Mouse (Mus musculus): ENCODE results near the gene Hist1h2br. TPM values are rescaled to one million over a fixed set of nuclear protein-coding genes. Genes with fewer than 3 reads are reported as not detected.
A peak's percentile ranks its signal among the peaks of the same experiment; 100 is the strongest.
"Not testable (repeated sequence)": the region's sequence is repeated elsewhere in the genome, so short reads cannot be mapped to it uniquely, and the experiment has no call there.

Hist1h2br gene
- polyA plus RNA-seq, 1 experiment from 2014 or later, result 3.8 TPM

GRCm38 (mm10) chr13:21797163-21797562 is 36.4 kb upstream of the Hist1h2br start:
- H3K9me3 ChIP-seq (ENCODE audit: control insufficient read depth, low read length); H3K27me3 ChIP-seq (ENCODE audit: control insufficient read depth, insufficient read depth, low read length); H3K4me1 ChIP-seq (replicated peaks; ENCODE audit: control insufficient read depth, insufficient read depth, low read length); H3K36me3 ChIP-seq (replicated peaks; ENCODE audit: control insufficient read depth, insufficient read depth); ATAC-seq (ENCODE audit: low FRiP score); H3K27ac ChIP-seq; DNase-seq (ENCODE audit: low spot score); H3K4me3 ChIP-seq (replicated peaks; ENCODE audit: low read length); H3K9ac ChIP-seq; H3K4me2 ChIP-seq (replicated peaks): not testable (repeated sequence)

DNA sequence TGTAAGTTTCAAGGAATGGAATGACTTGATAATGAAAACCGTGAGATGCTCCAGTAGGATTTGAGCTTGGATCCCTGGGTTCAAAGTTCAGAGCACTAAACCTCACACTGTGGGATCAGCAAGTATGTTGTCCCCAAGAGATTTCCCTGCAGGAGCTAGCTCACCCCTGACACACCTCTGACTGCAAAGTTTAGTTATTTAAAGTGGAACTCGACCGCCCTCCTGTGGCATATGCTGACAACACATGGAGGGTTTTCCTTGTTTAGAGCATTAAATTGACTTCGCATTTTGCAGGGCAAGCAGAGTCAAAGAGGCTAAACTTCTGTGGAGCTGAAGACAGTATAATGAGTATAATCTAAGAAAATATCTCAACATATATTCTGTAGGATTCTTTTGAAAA is 30.5 kb upstream of the Hist1h2br start:
- DNase-seq (ENCODE audit: low spot score); H3K9ac ChIP-seq; H3K4me2 ChIP-seq (replicated peaks); H3K4me3 ChIP-seq (replicated peaks; ENCODE audit: low read length); H3K36me3 ChIP-seq (replicated peaks; ENCODE audit: control insufficient read depth, insufficient read depth); H3K27ac ChIP-seq; H3K4me1 ChIP-seq (replicated peaks; ENCODE audit: control insufficient read depth, insufficient read depth, low read length); H3K27me3 ChIP-seq (ENCODE audit: control insufficient read depth, insufficient read depth, low read length); H3K9me3 ChIP-seq (ENCODE audit: control insufficient read depth, low read length): not testable (repeated sequence)
- no CpG with 5 or more reads among the region's 4 CpGs for WGBS
- ATAC-seq (ENCODE audit: low FRiP score), result peak; percentile 70

DNA sequence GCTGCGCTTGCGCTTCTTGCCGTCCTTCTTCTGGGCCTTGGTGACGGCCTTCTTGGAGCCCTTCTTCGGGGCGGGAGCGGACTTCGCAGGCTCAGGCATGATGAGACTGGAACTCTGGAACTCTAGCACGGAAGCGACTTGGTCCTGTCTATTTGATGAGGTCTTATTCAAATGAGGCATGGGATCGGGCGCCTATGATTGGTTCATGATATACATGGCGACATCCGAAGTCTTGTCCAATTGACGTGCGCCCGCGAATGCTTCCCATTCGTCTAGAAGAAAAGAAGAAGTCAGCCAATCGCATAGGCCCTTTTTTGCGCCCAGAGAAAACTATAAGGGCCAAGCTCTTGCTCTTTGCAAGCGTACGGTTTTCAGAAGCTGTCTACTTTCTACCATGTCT is 23.5 kb upstream of the Hist1h2br start, which contains the start of the genes Hist1h2bq and Hist1h2ao:
Gene Hist1h2bq, minus strand, starts transcription at position 125 of the 400 bp plus-strand sequence.
Gene Hist1h2ao, plus strand, starts transcription at position 393 of the 400 bp plus-strand sequence.
- not testable (repeated sequence) for H3K4me3 ChIP-seq (replicated peaks; ENCODE audit: low read length); H3K27me3 ChIP-seq (ENCODE audit: control insufficient read depth, insufficient read depth, low read length); H3K36me3 ChIP-seq (replicated peaks; ENCODE audit: control insufficient read depth, insufficient read depth); H3K4me1 ChIP-seq (replicated peaks; ENCODE audit: control insufficient read depth, insufficient read depth, low read length); DNase-seq (ENCODE audit: low spot score); H3K4me2 ChIP-seq (replicated peaks); H3K9me3 ChIP-seq (ENCODE audit: control insufficient read depth, low read length); H3K9ac ChIP-seq; H3K27ac ChIP-seq
- peak; percentile 98 for ATAC-seq (ENCODE audit: low FRiP score)
- no CpG with 5 or more reads among the region's 23 CpGs for WGBS

GRCm38 (mm10) chr13:21811074-21811473 is 22.5 kb upstream of the Hist1h2br start:
- not testable (repeated sequence) for H3K4me3 ChIP-seq (replicated peaks; ENCODE audit: low read length); H3K9me3 ChIP-seq (ENCODE audit: control insufficient read depth, low read length); H3K4me2 ChIP-seq (replicated peaks); H3K36me3 ChIP-seq (replicated peaks; ENCODE audit: control insufficient read depth, insufficient read depth); H3K27me3 ChIP-seq (ENCODE audit: control insufficient read depth, insufficient read depth, low read length); H3K4me1 ChIP-seq (replicated peaks; ENCODE audit: control insufficient read depth, insufficient read depth, low read length); DNase-seq (ENCODE audit: low spot score); H3K9ac ChIP-seq; H3K27ac ChIP-seq
- peak; percentile 26 for ATAC-seq (ENCODE audit: low FRiP score)
- WGBS, result no CpG with 5 or more reads among the region's 8 CpGs

- H3K9ac ChIP-seq; H3K4me3 ChIP-seq (replicated peaks; ENCODE audit: low read length); H3K27me3 ChIP-seq (ENCODE audit: control insufficient read depth, insufficient read depth, low read length); H3K27ac ChIP-seq; H3K36me3 ChIP-seq (replicated peaks; ENCODE audit: control insufficient read depth, insufficient read depth); DNase-seq (ENCODE audit: low spot score); H3K4me1 ChIP-seq (replicated peaks; ENCODE audit: control insufficient read depth, insufficient read depth, low read length); H3K9me3 ChIP-seq (ENCODE audit: control insufficient read depth, low read length): not testable (repeated sequence)
- peak; percentile 67 for ATAC-seq (ENCODE audit: low FRiP score)
- no CpG with 5 or more reads among the region's 24 CpGs for WGBS
- H3K4me2 ChIP-seq (replicated peaks), result peak within 1 kb of the TSS; percentile 47
These were observed 22.0 kb upstream of the Hist1h2br start, which contains the start of gene Hist1h4m for GRCm38 (mm10) chr13:21811539-21811938. Gene Hist1h4m (plus strand): TSS chr13:21811746.

DNA sequence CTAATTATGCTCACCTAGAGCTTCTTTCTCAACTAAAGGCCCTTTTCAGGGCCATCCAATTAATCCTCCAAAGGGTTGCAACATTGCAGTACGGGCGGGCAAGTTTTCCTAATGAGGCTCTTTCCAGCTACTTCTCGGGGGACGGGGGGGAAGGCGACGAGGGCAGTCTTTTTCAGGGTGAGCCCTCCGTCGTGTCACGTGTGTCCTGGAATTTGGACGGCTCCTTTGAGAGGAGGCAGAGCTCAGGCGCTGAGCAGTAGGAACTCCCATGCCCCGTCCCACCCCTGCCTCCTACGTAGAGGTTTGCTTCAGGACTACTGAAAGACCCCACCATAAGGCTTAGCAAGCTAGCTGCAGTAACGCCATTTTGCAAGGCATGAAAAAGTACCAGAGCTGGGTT is 21.5 kb upstream of the Hist1h2br start:
- not testable (repeated sequence) for H3K9me3 ChIP-seq (ENCODE audit: control insufficient read depth, low read length); DNase-seq (ENCODE audit: low spot score); H3K4me3 ChIP-seq (replicated peaks; ENCODE audit: low read length); H3K9ac ChIP-seq; H3K27ac ChIP-seq; H3K36me3 ChIP-seq (replicated peaks; ENCODE audit: control insufficient read depth, insufficient read depth); H3K4me1 ChIP-seq (replicated peaks; ENCODE audit: control insufficient read depth, insufficient read depth, low read length); H3K27me3 ChIP-seq (ENCODE audit: control insufficient read depth, insufficient read depth, low read length)
- peak overlapping the region; percentile 47 for H3K4me2 ChIP-seq (replicated peaks)
- 0% methylated on average over 13 of the region's 14 CpGs for WGBS
- ATAC-seq (ENCODE audit: low FRiP score), result peak; percentile 19

DNA sequence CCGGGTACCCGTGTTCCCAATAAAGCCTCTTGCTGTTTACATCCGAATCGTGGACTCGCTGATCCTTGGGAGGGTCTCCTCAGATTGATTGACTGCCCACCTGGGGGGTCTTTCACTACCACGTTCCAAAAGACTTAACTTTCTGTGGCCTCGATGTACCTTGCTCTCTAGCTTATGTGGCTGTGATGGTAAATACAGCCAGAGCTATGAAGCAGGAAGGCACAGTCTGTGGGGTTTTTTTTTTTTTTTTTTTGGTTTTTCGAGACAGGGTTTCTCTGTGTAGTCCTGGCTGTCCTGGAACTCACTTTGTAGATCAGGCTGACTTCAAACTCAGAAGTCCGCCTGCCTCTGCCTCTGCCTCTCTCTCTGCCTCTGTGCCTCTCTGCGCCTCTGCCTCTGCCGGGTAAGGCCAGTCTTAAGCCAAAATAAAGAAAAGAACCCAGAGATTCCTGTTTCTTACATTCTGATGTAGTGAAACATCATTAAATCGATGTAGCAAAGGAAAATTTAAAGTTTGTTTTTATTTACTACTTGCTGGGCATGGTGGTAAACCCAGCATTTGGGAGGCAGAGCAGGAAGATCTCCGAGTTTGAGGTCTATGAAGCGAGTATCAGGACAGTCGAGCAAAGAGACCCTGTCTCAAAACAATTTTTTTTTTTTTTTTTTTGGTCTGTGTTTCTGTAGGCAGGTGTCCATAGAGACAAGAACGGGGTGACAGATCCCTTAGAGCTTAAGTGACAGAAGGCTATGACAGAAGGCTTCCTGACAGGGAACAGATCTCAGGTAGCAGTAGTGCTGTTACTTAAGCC is 13.3 kb upstream of the Hist1h2br start:
- H3K36me3 ChIP-seq (replicated peaks; ENCODE audit: control insufficient read depth, insufficient read depth); ATAC-seq (ENCODE audit: low FRiP score); H3K4me3 ChIP-seq (replicated peaks; ENCODE audit: low read length); H3K4me1 ChIP-seq (replicated peaks; ENCODE audit: control insufficient read depth, insufficient read depth, low read length); H3K27me3 ChIP-seq (ENCODE audit: control insufficient read depth, insufficient read depth, low read length); H3K27ac ChIP-seq; DNase-seq (ENCODE audit: low spot score); H3K4me2 ChIP-seq (replicated peaks); H3K9me3 ChIP-seq (ENCODE audit: control insufficient read depth, low read length); H3K9ac ChIP-seq: not testable (repeated sequence)
- 76% methylated on average over 6 of the region's 16 CpGs for WGBS

DNA sequence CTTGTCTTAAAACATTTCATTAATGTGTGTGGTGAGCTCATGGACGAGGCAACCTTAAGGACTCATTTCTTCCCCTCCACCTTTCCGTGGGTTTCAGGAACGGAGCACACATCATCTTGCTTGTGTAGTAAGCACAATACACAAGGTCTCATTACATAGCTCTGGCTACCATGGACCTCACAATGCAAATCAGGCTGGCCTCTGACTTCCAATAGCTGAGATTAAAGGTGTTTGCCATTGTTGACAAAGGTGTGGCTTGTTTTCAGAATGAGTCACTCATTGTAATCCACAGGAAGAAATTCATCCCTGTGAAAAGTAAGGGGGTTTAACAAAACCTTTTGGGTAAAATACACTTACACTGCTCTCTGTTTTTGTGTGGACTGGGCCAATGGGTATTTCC is 5.0 kb upstream of the Hist1h2br start:
- Histone ChIP-seq H3K27ac (no peak overlapping the region), H3K9me3 (ENCODE audit: control insufficient read depth, low read length) (no peaks in the 10 kb centered on the region), H3K27me3 (ENCODE audit: control insufficient read depth, insufficient read depth, low read length) (no peaks in the 10 kb centered on the region), H3K9ac (no peak overlapping the region), H3K4me3 (replicated peaks; ENCODE audit: low read length) (no peak overlapping the region), H3K4me2 (replicated peaks) (no peak overlapping the region), H3K36me3 (replicated peaks; ENCODE audit: control insufficient read depth, insufficient read depth) (no peaks in the 10 kb centered on the region), H3K4me1 (replicated peaks; ENCODE audit: control insufficient read depth, insufficient read depth, low read length) (no peaks in the 10 kb centered on the region)
- 82% methylated on average over 3 of the region's 3 CpGs for WGBS
- DNase-seq (ENCODE audit: low spot score) (no peak), ATAC-seq (ENCODE audit: low FRiP score) (no peak)

DNA sequence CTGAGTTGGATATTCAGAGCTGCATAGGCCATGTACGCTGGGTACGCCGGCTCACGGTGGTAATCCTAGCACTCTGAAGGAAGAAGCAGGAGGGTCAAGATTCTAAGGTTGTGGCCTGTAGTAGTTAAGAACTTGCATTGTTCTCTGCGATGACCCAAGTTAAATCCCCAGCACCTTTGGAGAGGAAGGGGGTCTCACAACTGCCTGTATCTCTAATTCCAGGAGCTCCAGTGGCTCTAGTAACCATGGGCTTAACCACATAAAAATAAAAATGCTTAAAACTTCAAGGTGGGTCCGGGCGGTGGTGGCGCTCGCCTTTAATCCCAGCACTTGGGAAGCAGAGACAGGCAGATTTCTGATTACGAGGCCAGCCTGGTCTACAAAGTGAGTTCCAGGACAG is 3.2 kb upstream of the Hist1h2br start:
- no peak for ATAC-seq (ENCODE audit: low FRiP score)

More for the DNA sequence above, 3.2 kb upstream of the Hist1h2br start:
- no peak for DNase-seq (ENCODE audit: low spot score)
- Histone ChIP-seq H3K4me1 (replicated peaks; ENCODE audit: control insufficient read depth, insufficient read depth, low read length) (no peaks in the 10 kb centered on the region), H3K36me3 (replicated peaks; ENCODE audit: control insufficient read depth, insufficient read depth) (no peaks in the 10 kb centered on the region), H3K27ac (no peak overlapping the region), H3K27me3 (ENCODE audit: control insufficient read depth, insufficient read depth, low read length) (no peaks in the 10 kb centered on the region), H3K9me3 (ENCODE audit: control insufficient read depth, low read length) (no peaks in the 10 kb centered on the region), H3K4me2 (replicated peaks) (no peak overlapping the region), H3K9ac (no peak overlapping the region), H3K4me3 (replicated peaks; ENCODE audit: low read length) (no peak overlapping the region)
- whole genome bisulfite sequencing, result 90% methylated on average over 10 of the region's 10 CpGs
